Mouse (Mus musculus) midbrain, postnatal 0 days (tissue): ENCODE measurements at regions not wholly inside any gene's neighbourhood (a gene's known extent, or its start where the extent isn't known, plus 50 kb on each side); places are given as distances from the start of the nearest gene placed in this dataset.

Experiments used
- ATAC-seq: fragments of 200-750 bp; cut with Nextera tagmentation; 2 replicates; pipeline ENCODE4 v1.8.0; 2017; ENCODE audit warnings: moderate number of reproducible peaks, mild to moderate bottlenecking, moderate TSS enrichment, moderate library complexity; ENCODE audit not compliant: low FRiP score
- DNase-seq: peaks from one replicate; pipeline ENCODE4 v3.0.0-alpha.2; 2015; ENCODE audit warnings: low spot score
- H3K27ac ChIP-seq: fragments of 300-500 bp; sonication (generic); 2 replicates; pipeline ENCODE4 v1.5.1; 2014; ENCODE audit warnings: low read depth, mild to moderate bottlenecking, low read length, mixed read lengths
- H3K27me3 ChIP-seq: fragments of 300-500 bp; sonication (generic); 2 replicates; pipeline ENCODE4 v1.6.1; 2014; ENCODE audit warnings: low read length, control low read depth, mixed read lengths; ENCODE audit not compliant: insufficient read depth
- H3K36me3 ChIP-seq: fragments of 300-500 bp; sonication (generic); 2 replicates; pipeline ENCODE4 v1.6.1; 2014; ENCODE audit warnings: low read length, control low read depth, mixed read lengths; ENCODE audit not compliant: insufficient read depth
- H3K4me1 ChIP-seq: fragments of 300-500 bp; sonication (generic); 2 replicates; pipeline ENCODE4 v1.6.1; 2014; ENCODE audit warnings: mild to moderate bottlenecking, control low read depth, antibody characterized with exemption, low read length, mixed read lengths; ENCODE audit not compliant: insufficient read depth
- H3K4me2 ChIP-seq: fragments of 300-500 bp; sonication (generic); 2 replicates; pipeline ENCODE4 v1.6.1; 2014; ENCODE audit warnings: low read depth, mild to moderate bottlenecking, low read length, mixed read lengths; ENCODE audit not compliant: poor library complexity, severe bottlenecking
- H3K4me3 ChIP-seq: fragments of 300-500 bp; sonication (generic); 2 replicates; pipeline ENCODE4 v1.5.1; 2014; ENCODE audit warnings: low read depth, mild to moderate bottlenecking, low read length, moderate library complexity
- H3K9ac ChIP-seq: fragments of 300-500 bp; sonication (generic); replicated peaks from 2 replicates; pipeline ENCODE4 v1.6.1; 2014; ENCODE audit warnings: mild to moderate bottlenecking, low read length, moderate library complexity, mixed read lengths; ENCODE audit not compliant: poor library complexity, severe bottlenecking
- H3K9me3 ChIP-seq: fragments of 300-500 bp; sonication (generic); 2 replicates; pipeline ENCODE4 v1.6.1; 2016; ENCODE audit warnings: low read length, control low read depth
- CTCF ChIP-seq: IDR thresholded peaks from 2 replicates; pipeline ENCODE4 v1.5.1; 2016; ENCODE audit warnings: antibody characterized with exemption, mild to moderate bottlenecking
- WGBS: fragments of 180-500 bp; shearing (Covaris S2); extraction: QIAGEN DNeasy Blood & Tissue Kit; methylation state at CpG from one replicate; pipeline ENCODE4 v1.1.7; 2014; 5-methylcytosine and 5-hydroxymethylcytosine counted together

GRCm38 (mm10) chr6:37688866-37689617, 159.1 kb downstream of the Akr1d1 start:
- TF ChIP-seq CTCF: no peak
- Histone ChIP-seq H3K9me3 (no peaks in the 10 kb centered on the region), H3K4me1 (no peaks in the 10 kb centered on the region), H3K27me3 (no peaks in the 10 kb centered on the region), H3K4me2 (no peak overlapping the region), H3K4me3 (no peak overlapping the region), H3K36me3 (no peaks in the 10 kb centered on the region), H3K9ac (no peak overlapping the region), H3K27ac (no peak overlapping the region)
- ATAC-seq: no peak
- 48% methylated on average over 1 of the region's 1 CpGs for WGBS
- no peak for DNase-seq

GRCm38 (mm10) chr6:37689696-37690095, 159.7 kb downstream of the Akr1d1 start:
- no peak for TF ChIP-seq CTCF
- ATAC-seq (no peak), DNase-seq (no peak)
- Histone ChIP-seq H3K4me2 (no peak overlapping the region), H3K36me3 (no peaks in the 10 kb centered on the region), H3K9ac (no peak overlapping the region), H3K27ac (no peak overlapping the region), H3K9me3 (no peaks in the 10 kb centered on the region), H3K27me3 (no peaks in the 10 kb centered on the region), H3K4me3 (no peak overlapping the region), H3K4me1 (no peaks in the 10 kb centered on the region)

DNA sequence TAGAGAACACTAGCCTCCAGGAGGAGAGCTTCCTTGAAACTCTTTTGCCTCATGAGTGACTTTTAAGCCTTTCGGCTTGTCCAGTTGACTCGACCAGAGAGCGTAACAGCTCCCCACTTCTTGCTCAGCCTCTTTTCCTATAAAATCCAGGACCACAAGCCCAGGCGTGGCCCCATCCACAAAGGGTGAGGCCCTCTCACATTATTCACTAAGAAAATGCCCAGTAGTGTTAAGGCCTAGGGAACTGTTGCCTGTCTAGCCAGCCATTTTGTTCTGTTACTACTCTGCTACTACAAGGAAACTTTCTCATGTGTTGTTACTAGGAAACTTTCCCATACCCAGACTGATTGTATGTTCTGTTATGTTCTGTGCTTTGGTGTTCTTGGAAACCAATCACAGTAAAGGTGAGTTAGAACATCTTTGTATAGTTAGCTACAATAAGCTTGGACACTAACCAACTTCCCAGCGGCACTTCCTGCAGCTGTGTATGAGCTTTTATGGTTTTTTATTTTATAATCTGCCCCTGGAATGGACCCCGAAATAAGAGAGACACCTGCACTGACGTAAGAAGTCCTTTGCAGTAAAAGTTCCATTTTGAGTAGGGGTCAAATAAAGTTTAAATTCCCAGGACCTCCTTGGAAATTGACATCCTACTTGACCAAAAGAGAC, 162.1 kb downstream of the Akr1d1 start:
- Histone ChIP-seq H3K4me1 (no peaks in the 10 kb centered on the region), H3K9me3 (no peaks in the 10 kb centered on the region), H3K4me3 (no peak overlapping the region), H3K4me2 (no peak overlapping the region), H3K27me3 (no peaks in the 10 kb centered on the region), H3K27ac (no peak overlapping the region), H3K9ac (no peak overlapping the region), H3K36me3 (no peaks in the 10 kb centered on the region)
- WGBS: 90% methylated on average over 7 of the region's 7 CpGs
- no peak for DNase-seq
- ATAC-seq: no peak
- no peak for TF ChIP-seq CTCF

DNA sequence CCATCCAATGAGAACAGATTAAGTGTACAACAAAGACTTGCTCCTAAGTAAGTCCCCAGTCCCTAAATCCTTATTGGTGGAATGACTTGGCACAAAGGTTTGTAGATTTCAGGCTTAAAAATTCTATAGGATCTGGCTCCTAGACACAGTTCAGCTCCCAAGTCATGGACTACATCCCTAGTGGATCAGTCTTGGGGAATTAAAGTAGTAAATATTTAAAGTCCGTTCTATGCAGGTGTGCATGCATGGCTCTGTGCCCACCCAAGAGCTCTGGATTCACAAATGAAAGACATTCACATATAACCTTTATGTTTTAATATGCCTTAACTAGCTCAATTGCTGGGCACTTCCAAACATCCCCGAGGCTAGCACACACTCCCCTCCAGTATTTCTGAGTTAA, 162.8 kb downstream of the Akr1d1 start:
- 50% methylated on average over 2 of the region's 2 CpGs for WGBS
- Histone ChIP-seq H3K9me3 (no peaks in the 10 kb centered on the region), H3K4me3 (no peak overlapping the region), H3K27ac (no peak overlapping the region), H3K4me2 (no peak overlapping the region), H3K36me3 (no peaks in the 10 kb centered on the region), H3K4me1 (no peaks in the 10 kb centered on the region), H3K9ac (no peak overlapping the region), H3K27me3 (no peaks in the 10 kb centered on the region)
- no peak for TF ChIP-seq CTCF
- ATAC-seq (no peak), DNase-seq (no peak)

DNA sequence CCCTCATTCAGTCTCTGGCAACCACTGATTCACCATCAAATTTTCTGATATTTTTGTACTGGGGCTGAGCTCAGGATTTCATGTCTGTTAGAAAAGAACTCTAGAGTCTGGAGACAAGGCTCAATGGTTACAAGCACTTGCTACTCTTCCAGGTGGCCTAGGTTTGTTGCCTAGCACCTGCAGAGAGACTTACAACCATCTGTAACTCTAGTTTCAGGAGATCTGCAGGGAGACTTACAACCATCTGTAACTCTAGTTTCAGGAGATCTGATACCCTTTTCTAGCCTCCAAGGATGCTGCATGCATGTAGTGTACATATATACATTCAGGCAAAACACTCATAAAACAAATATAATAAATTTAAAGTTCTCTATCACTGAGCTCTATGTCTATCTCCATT, 166.1 kb downstream of the Akr1d1 start:
- no peak for DNase-seq
- Histone ChIP-seq H3K36me3 (no peaks in the 10 kb centered on the region), H3K4me3 (no peak overlapping the region), H3K27me3 (no peaks in the 10 kb centered on the region), H3K9me3 (no peaks in the 10 kb centered on the region), H3K4me2 (no peak overlapping the region), H3K4me1 (no peaks in the 10 kb centered on the region), H3K9ac (no peak overlapping the region), H3K27ac (no peak overlapping the region)
- TF ChIP-seq CTCF: no peak
- ATAC-seq: no peak

DNA sequence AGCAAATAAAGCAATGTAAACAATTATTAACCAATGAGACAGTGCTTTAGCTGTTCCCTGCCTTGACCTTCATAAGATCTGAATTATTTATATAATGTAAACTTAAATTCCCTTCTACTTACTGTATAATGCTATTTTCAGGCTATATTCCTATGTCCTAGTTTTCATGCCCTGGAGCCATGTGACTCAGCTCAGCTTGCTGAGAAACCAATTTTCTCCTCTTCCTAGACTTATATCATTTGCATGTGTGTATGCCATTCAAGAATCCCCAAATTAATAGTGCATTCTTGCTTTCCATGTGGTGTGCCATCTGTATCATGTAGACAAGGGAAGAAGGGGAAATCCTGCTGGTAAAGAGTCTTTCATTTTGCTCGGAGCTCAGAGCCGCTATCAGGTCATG, 166.7 kb upstream of the Trim24 start:
- Histone ChIP-seq H3K4me3 (no peak overlapping the region), H3K27me3 (no peaks in the 10 kb centered on the region), H3K9me3 (no peaks in the 10 kb centered on the region), H3K4me1 (no peaks in the 10 kb centered on the region), H3K4me2 (no peak overlapping the region), H3K27ac (no peak overlapping the region), H3K36me3 (no peaks in the 10 kb centered on the region), H3K9ac (no peak overlapping the region)
- peak; percentile 5 for DNase-seq
- ATAC-seq: no peak
- 83% methylated on average over 2 of the region's 2 CpGs for WGBS
- TF ChIP-seq CTCF: no peak
